Mouse (Mus musculus): ENCODE results near the gene Wwc2.

DNA sequence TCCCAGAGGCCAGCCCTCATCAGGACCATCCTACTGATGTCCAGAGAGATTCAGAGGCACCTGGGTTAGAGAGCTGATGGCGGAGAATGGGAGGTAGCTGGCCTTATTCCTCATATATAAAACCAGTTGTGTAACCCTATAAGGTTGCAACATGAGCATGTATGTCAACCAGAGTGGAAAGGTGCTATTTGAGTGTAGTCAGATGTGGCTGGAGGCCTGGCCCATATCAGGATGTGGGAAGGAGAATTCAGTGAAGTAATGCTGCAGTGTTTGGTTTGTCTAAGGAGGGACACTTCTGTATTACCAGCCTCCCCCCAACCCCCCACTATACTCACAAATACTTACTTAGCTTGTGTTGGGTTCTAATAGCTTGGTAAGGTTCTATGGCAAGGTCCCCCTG is 186.5 kb downstream of the Wwc2 start:
- TF ChIP-seq CTCF (IDR thresholded peaks at IDR 0.05; ENCODE audit: extremely low read depth, insufficient read depth, low read length): no peak
- TF ChIP-seq POLR2A (IDR thresholded peaks at IDR 0.05; ENCODE audit: extremely low read depth, insufficient read depth, low read length): no peak
